Mouse (Mus musculus): ENCODE measurements at regions not wholly inside any gene's neighbourhood (a gene's known extent, or its start where the extent isn't known, plus 50 kb on each side); places are given as distances from the start of the nearest gene placed in this dataset.

- TF ChIP-seq HCFC1 (IDR thresholded peaks at IDR 0.05; ENCODE audit: borderline replicate concordance, insufficient read depth, low read length) (no peak), CHD2 (IDR thresholded peaks at IDR 0.05; ENCODE audit: low read depth, low read length) (no peak), ZNF384 (IDR thresholded peaks at IDR 0.05; ENCODE audit: low read depth, low read length) (no peak), ZC3H11A (IDR thresholded peaks at IDR 0.05; ENCODE audit: borderline replicate concordance, low read depth, low read length) (no peak), MAFK (IDR thresholded peaks at IDR 0.05; ENCODE audit: insufficient read depth, low read depth, low read length) (no peak)
- H3K9ac ChIP-seq (ENCODE audit: insufficient read depth, low read depth, low read length, poor library complexity, severe bottlenecking): no peak overlapping the region
- no peaks in the 10 kb centered on the region for H3K9me3 ChIP-seq (ENCODE audit: control insufficient read depth, insufficient read depth, low read depth, low read length)
- no peaks in the 10 kb centered on the region for H3K36me3 ChIP-seq (ENCODE audit: control insufficient read depth, insufficient read depth, low read length, poor library complexity, severe bottlenecking)
- H3K27ac ChIP-seq (ENCODE audit: insufficient read depth, low read depth, low read length, poor library complexity, severe bottlenecking): no peak overlapping the region
- no peaks in the 10 kb centered on the region for H3K4me1 ChIP-seq (ENCODE audit: control insufficient read depth in 2 of 2, insufficient read depth in 2 of 2, low read length in 2 of 2, poor library complexity in 1 of 2)
- DNase-seq (ENCODE audit: low read depth, low spot score): no peak
- in situ Hi-C loops (cut with MboI; ENCODE audit: low sequenced_read_pairs in 2 of 2, unreplicated experiment in 2 of 2): no loop called here
- no peak overlapping the region for H3K4me3 ChIP-seq (ENCODE audit: insufficient read depth in 1 of 2, low read depth in 1 of 2, low read length in 2 of 2, poor library complexity in 1 of 2, severe bottlenecking in 1 of 2)
Observed at GRCm38 (mm10) chr9:61492896-61493295, 120.7 kb downstream of the Tle3 start.

DNA sequence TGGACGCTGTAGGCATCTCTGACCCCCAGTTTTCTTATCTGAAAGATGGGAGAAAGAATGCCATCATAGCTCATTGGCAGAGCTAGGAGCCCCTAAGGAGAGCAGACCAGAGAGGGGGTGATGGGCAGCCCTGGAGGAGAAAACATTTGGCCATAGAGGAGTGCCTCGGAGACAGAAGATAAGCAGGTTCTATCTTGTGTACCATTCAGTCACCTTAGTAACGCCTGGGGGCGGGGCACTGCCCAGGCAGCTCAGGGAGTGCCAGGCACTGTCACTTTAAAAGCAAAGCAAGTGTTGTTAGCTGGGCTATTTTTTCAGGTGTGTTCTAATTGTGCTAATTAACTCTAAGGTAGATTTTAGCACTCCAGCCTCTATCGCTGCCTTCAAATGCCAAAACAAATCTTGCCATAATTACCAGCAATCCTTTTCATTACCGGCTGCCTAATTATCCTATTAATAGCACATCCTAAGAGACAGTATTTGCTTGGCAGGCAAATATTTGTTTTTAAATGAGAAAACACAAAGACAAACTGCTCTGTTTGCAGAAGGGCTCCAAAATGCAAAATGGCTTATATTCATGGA is 119.1 kb downstream of the Tle3 start:
- Histone ChIP-seq H3K27ac (ENCODE audit: insufficient read depth, low read depth, low read length, poor library complexity, severe bottlenecking) (no peak overlapping the region), H3K9ac (ENCODE audit: insufficient read depth, low read depth, low read length, poor library complexity, severe bottlenecking) (no peak overlapping the region), H3K4me1 (ENCODE audit: control insufficient read depth in 2 of 2, insufficient read depth in 2 of 2, low read length in 2 of 2, poor library complexity in 1 of 2) (no peaks in the 10 kb centered on the region), H3K4me3 (ENCODE audit: insufficient read depth in 1 of 2, low read depth in 1 of 2, low read length in 2 of 2, poor library complexity in 1 of 2, severe bottlenecking in 1 of 2) (no peak overlapping the region), H3K36me3 (ENCODE audit: control insufficient read depth, insufficient read depth, low read length, poor library complexity, severe bottlenecking) (no peaks in the 10 kb centered on the region), H3K9me3 (ENCODE audit: control insufficient read depth, insufficient read depth, low read depth, low read length) (no peaks in the 10 kb centered on the region)
- TF ChIP-seq CHD2 (IDR thresholded peaks at IDR 0.05; ENCODE audit: low read depth, low read length): no peak
- TF ChIP-seq HCFC1 (IDR thresholded peaks at IDR 0.05; ENCODE audit: borderline replicate concordance, insufficient read depth, low read length): no peak
- no peak for TF ChIP-seq ZNF384 (IDR thresholded peaks at IDR 0.05; ENCODE audit: low read depth, low read length)
- no peak for TF ChIP-seq MAFK (IDR thresholded peaks at IDR 0.05; ENCODE audit: insufficient read depth, low read depth, low read length)
- no peak for TF ChIP-seq ZC3H11A (IDR thresholded peaks at IDR 0.05; ENCODE audit: borderline replicate concordance, low read depth, low read length)
- in situ Hi-C loops (cut with MboI; ENCODE audit: low sequenced_read_pairs in 2 of 2, unreplicated experiment in 2 of 2): no loop called here
- no peak for DNase-seq (ENCODE audit: low read depth, low spot score)

- Histone ChIP-seq H3K36me3 (ENCODE audit: control insufficient read depth, insufficient read depth, low read length, poor library complexity, severe bottlenecking) (no peaks in the 10 kb centered on the region), H3K4me1 (ENCODE audit: control insufficient read depth in 2 of 2, insufficient read depth in 2 of 2, low read length in 2 of 2, poor library complexity in 1 of 2) (no peaks in the 10 kb centered on the region), H3K27ac (ENCODE audit: insufficient read depth, low read depth, low read length, poor library complexity, severe bottlenecking) (no peak overlapping the region), H3K9ac (ENCODE audit: insufficient read depth, low read depth, low read length, poor library complexity, severe bottlenecking) (no peak overlapping the region), H3K4me3 (ENCODE audit: insufficient read depth in 1 of 2, low read depth in 1 of 2, low read length in 2 of 2, poor library complexity in 1 of 2, severe bottlenecking in 1 of 2) (no peak overlapping the region), H3K9me3 (ENCODE audit: control insufficient read depth, insufficient read depth, low read depth, low read length) (no peaks in the 10 kb centered on the region)
- no peak for DNase-seq (ENCODE audit: low read depth, low spot score)
- in situ Hi-C loops (cut with MboI; ENCODE audit: low sequenced_read_pairs in 2 of 2, unreplicated experiment in 2 of 2): no loop called here
- TF ChIP-seq HCFC1 (IDR thresholded peaks at IDR 0.05; ENCODE audit: borderline replicate concordance, insufficient read depth, low read length) (no peak), MAFK (IDR thresholded peaks at IDR 0.05; ENCODE audit: insufficient read depth, low read depth, low read length) (no peak), CHD2 (IDR thresholded peaks at IDR 0.05; ENCODE audit: low read depth, low read length) (no peak), ZNF384 (IDR thresholded peaks at IDR 0.05; ENCODE audit: low read depth, low read length) (no peak), ZC3H11A (IDR thresholded peaks at IDR 0.05; ENCODE audit: borderline replicate concordance, low read depth, low read length) (no peak)
Observed at GRCm38 (mm10) chr9:61489983-61490382, 117.8 kb downstream of the Tle3 start.

- Histone ChIP-seq H3K4me1 (ENCODE audit: control insufficient read depth in 2 of 2, insufficient read depth in 2 of 2, low read length in 2 of 2, poor library complexity in 1 of 2) (no peaks in the 10 kb centered on the region), H3K9ac (ENCODE audit: insufficient read depth, low read depth, low read length, poor library complexity, severe bottlenecking) (no peak overlapping the region), H3K9me3 (ENCODE audit: control insufficient read depth, insufficient read depth, low read depth, low read length) (no peaks in the 10 kb centered on the region), H3K4me3 (ENCODE audit: insufficient read depth in 1 of 2, low read depth in 1 of 2, low read length in 2 of 2, poor library complexity in 1 of 2, severe bottlenecking in 1 of 2) (no peak overlapping the region), H3K27ac (ENCODE audit: insufficient read depth, low read depth, low read length, poor library complexity, severe bottlenecking) (no peak overlapping the region), H3K36me3 (ENCODE audit: control insufficient read depth, insufficient read depth, low read length, poor library complexity, severe bottlenecking) (no peaks in the 10 kb centered on the region)
- no peak for DNase-seq (ENCODE audit: low read depth, low spot score)
- in situ Hi-C loops (cut with MboI; ENCODE audit: low sequenced_read_pairs in 2 of 2, unreplicated experiment in 2 of 2): no loop called here
- TF ChIP-seq CHD2 (IDR thresholded peaks at IDR 0.05; ENCODE audit: low read depth, low read length): no peak
- no peak for TF ChIP-seq HCFC1 (IDR thresholded peaks at IDR 0.05; ENCODE audit: borderline replicate concordance, insufficient read depth, low read length)
- TF ChIP-seq MAFK (IDR thresholded peaks at IDR 0.05; ENCODE audit: insufficient read depth, low read depth, low read length): no peak
- no peak for TF ChIP-seq ZNF384 (IDR thresholded peaks at IDR 0.05; ENCODE audit: low read depth, low read length)
- TF ChIP-seq ZC3H11A (IDR thresholded peaks at IDR 0.05; ENCODE audit: borderline replicate concordance, low read depth, low read length): no peak
Observed at GRCm38 (mm10) chr9:61489147-61489546, 117.0 kb downstream of the Tle3 start.
